Mouse (Mus musculus) kidney, postnatal 0 days (tissue): ENCODE measurements around the gene Neo1. TPM values are rescaled to one million over a fixed set of nuclear protein-coding genes. Genes with fewer than 3 reads are reported as not detected.

ENCODE experiments used
- ATAC-seq: fragments of 200-750 bp; cut with Nextera tagmentation; replicated peaks from 2 replicates; pipeline ENCODE4 v1.8.0; 2017; ENCODE audit warnings: low read depth, moderate number of reproducible peaks, moderate TSS enrichment, moderate library complexity; ENCODE audit not compliant: low FRiP score
- DNase-seq: peaks from one replicate; pipeline ENCODE4 v3.0.0-alpha.2; 2016; ENCODE audit warnings: low spot score
- H3K27ac ChIP-seq: fragments of 300-500 bp; sonication (generic); 2 replicates; pipeline ENCODE4 v1.5.1; 2014; ENCODE audit warnings: mild to moderate bottlenecking
- H3K27me3 ChIP-seq: fragments of 300-500 bp; sonication (generic); 2 replicates; pipeline ENCODE4 v1.6.1; 2014; ENCODE audit warnings: low read length, mixed read lengths; ENCODE audit not compliant: insufficient read depth
- H3K36me3 ChIP-seq: fragments of 300-500 bp; sonication (generic); 2 replicates; pipeline ENCODE4 v1.6.1; 2014; ENCODE audit warnings: low read length, mixed read lengths; ENCODE audit not compliant: insufficient read depth
- H3K4me1 ChIP-seq: fragments of 300-500 bp; sonication (generic); replicated peaks from 2 replicates; pipeline ENCODE4 v1.6.1; 2014; ENCODE audit warnings: antibody characterized with exemption, low read length, mixed read lengths; ENCODE audit not compliant: insufficient read depth
- H3K4me2 ChIP-seq: fragments of 300-500 bp; sonication (generic); 2 replicates; pipeline ENCODE4 v1.6.1; 2014; ENCODE audit warnings: mild to moderate bottlenecking, low read length, moderate library complexity, mixed read lengths
- H3K4me3 ChIP-seq: fragments of 300-500 bp; sonication (generic); replicated peaks from 2 replicates; pipeline ENCODE4 v1.5.1; 2014; ENCODE audit warnings: low read depth, low read length
- H3K9ac ChIP-seq: fragments of 300-500 bp; sonication (generic); 2 replicates; pipeline ENCODE4 v1.6.1; 2014; ENCODE audit warnings: low read depth, low read length
- H3K9me3 ChIP-seq: fragments of 300-500 bp; sonication (generic); replicated peaks from 2 replicates; pipeline ENCODE4 v1.6.1; 2016; ENCODE audit warnings: low read length, inconsistent platforms, mixed read lengths
- CTCF ChIP-seq: IDR thresholded peaks from 2 replicates; pipeline ENCODE4 v1.5.1; 2016; ENCODE audit warnings: antibody characterized with exemption, low read depth, mild to moderate bottlenecking, moderate library complexity
- WGBS: fragments of 180-500 bp; shearing (Covaris S2); extraction: QIAGEN DNeasy Blood & Tissue Kit; methylation state at CpG from one replicate; pipeline ENCODE4 v1.1.7; 2014; 5-methylcytosine and 5-hydroxymethylcytosine counted together
- polyA plus RNA-seq: library from polyadenylated mRNA; unstranded; fragments of >200 nt; fragmentation: Nextera tagmentation; extraction: Ambion mirVana; gene quantifications from 2 replicates; pipeline ENCODE4 v1.2.1, GENCODE M21; 2015

The Neo1 gene
- polyA plus RNA-seq, 1 experiment from 2014 or later, result 25.3 TPM

- Histone ChIP-seq H3K36me3 (peaks cover 16% of the 10 kb centered on the region; the same call in 1 of the 2 replicates), H3K9ac (no peak overlapping the region), H3K4me1 (no peaks in the 10 kb centered on the region), H3K27me3 (no peaks in the 10 kb centered on the region), H3K9me3 (no peaks in the 10 kb centered on the region), H3K27ac (no peak overlapping the region), H3K4me3 (no peak overlapping the region), H3K4me2 (no peak overlapping the region)
- TF ChIP-seq CTCF, result no peak
- 94% methylated on average over 6 of the region's 6 CpGs for WGBS
- ATAC-seq, result no peak
- no peak for DNase-seq
These were observed 160.8 kb downstream of the Neo1 start for GRCm38 (mm10) chr9:58875439-58875838.

- WGBS, result 61% methylated on average over 4 of the region's 4 CpGs
- Histone ChIP-seq H3K4me1 (no peaks in the 10 kb centered on the region), H3K4me3 (no peak overlapping the region), H3K27me3 (no peaks in the 10 kb centered on the region), H3K4me2 (no peak overlapping the region), H3K36me3 (peaks cover 12% of the 10 kb centered on the region; the same call in 1 of the 2 replicates), H3K27ac (no peak overlapping the region), H3K9me3 (no peaks in the 10 kb centered on the region), H3K9ac (no peak overlapping the region)
- no peak for TF ChIP-seq CTCF
- DNase-seq (no peak), ATAC-seq (no peak)
These were observed 161.9 kb downstream of the Neo1 start for GRCm38 (mm10) chr9:58874354-58874753.

GRCm38 (mm10) chr9:58873541-58874324 lies 162.5 kb downstream of the Neo1 start:
- Histone ChIP-seq H3K9ac (no peak overlapping the region), H3K4me3 (no peak overlapping the region), H3K9me3 (no peaks in the 10 kb centered on the region), H3K27ac (no peak overlapping the region), H3K36me3 (peaks cover 12% of the 10 kb centered on the region; the same call in 1 of the 2 replicates), H3K4me1 (no peaks in the 10 kb centered on the region), H3K27me3 (no peaks in the 10 kb centered on the region), H3K4me2 (no peak overlapping the region)
- WGBS, result 40% methylated on average over 10 of the region's 10 CpGs
- ATAC-seq (no peak), DNase-seq (peak; percentile 81)
- TF ChIP-seq CTCF, result peak; percentile 90

GRCm38 (mm10) chr9:58871141-58871540 lies 165.1 kb downstream of the Neo1 start:
- Histone ChIP-seq H3K27me3 (no peaks in the 10 kb centered on the region), H3K36me3 (0 out of 2 replicates have a peak, but pooled peaks cover 9% of the 10 kb centered on the region), H3K4me2 (no peak overlapping the region), H3K9me3 (no peaks in the 10 kb centered on the region), H3K27ac (no peak overlapping the region), H3K9ac (no peak overlapping the region), H3K4me1 (no peaks in the 10 kb centered on the region), H3K4me3 (no peak overlapping the region)
- DNase-seq, result no peak
- no peak for ATAC-seq
- no peak for TF ChIP-seq CTCF
- 83% methylated on average over 10 of the region's 10 CpGs for WGBS

GRCm38 (mm10) chr9:58863826-58864225 lies 172.4 kb downstream of the Neo1 start:
- DNase-seq (no peak), ATAC-seq (no peak)
- H3K4me3 ChIP-seq, result no peak overlapping the region
- no peaks in the 10 kb centered on the region for H3K9me3 ChIP-seq
- H3K27me3 ChIP-seq, result no peaks in the 10 kb centered on the region
- no peak for TF ChIP-seq CTCF
- H3K4me2 ChIP-seq, result no peak overlapping the region
- H3K9ac ChIP-seq, result no peak overlapping the region
- 33% methylated on average over 7 of the region's 7 CpGs for WGBS
- no peaks in the 10 kb centered on the region for H3K36me3 ChIP-seq
- no peak overlapping the region for H3K27ac ChIP-seq
- H3K4me1 ChIP-seq, result 0 out of 2 replicates have a peak, but pooled peaks cover 6% of the 10 kb centered on the region

- DNase-seq (peak; percentile 29), ATAC-seq (no peak)
- 0 out of 2 replicates have a peak, but pooled peaks cover 7% of the 10 kb centered on the region for H3K4me1 ChIP-seq
- H3K4me3 ChIP-seq, result peak overlapping the region; percentile 8; the same call in 1 of the 2 replicates
- H3K9ac ChIP-seq, result no peak overlapping the region
- H3K27me3 ChIP-seq, result no peaks in the 10 kb centered on the region
- 23% methylated on average over 30 of the region's 30 CpGs for WGBS
- TF ChIP-seq CTCF, result no peak
- no peak overlapping the region for H3K27ac ChIP-seq
- H3K4me2 ChIP-seq, result peak overlapping the region; percentile 51
- no peaks in the 10 kb centered on the region for H3K36me3 ChIP-seq
- no peaks in the 10 kb centered on the region for H3K9me3 ChIP-seq
These were observed 177.1 kb downstream of the Neo1 start for GRCm38 (mm10) chr9:58859080-58859635.
